10 mouse cellular contexts compared by ENCODE assay signal in the genomic region with DNA sequence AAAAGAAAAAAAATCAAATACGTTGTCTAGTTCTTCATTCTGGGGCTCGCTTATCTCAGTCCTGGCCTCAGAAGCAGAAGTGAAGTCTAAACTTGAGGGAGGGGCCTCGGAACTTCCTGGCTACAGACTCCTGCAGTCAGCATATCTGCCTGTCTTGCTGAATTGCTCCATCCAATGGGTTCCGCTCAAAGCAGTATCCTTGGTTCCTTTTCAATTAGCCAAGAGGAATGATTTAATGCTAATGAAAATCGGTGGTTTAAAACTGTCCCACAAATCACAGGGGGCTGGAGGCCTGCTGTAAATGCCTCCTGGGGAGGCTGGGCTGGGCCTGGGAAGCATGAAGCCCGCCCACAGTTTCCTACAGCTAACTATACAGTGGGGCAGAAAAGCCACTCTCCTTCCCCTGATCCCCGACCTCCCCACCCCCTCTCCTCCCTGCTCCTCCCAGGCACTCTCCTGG. TPM values are rescaled to one million over a fixed set of nuclear protein-coding genes. Genes with fewer than 3 reads are reported as not detected.
DNase-seq lines count a peak whose midpoint lies in the region; ATAC-seq and TF ChIP-seq lines count a peak whose summit lies in the region.
"Had no signal": no experiment of that assay in that cellular context is flagged by ENCODE, and none has a peak within 500 bp of the region (broad histone marks: within the 10 kb centered on the region; RNA-seq: fewer than 3 reads in every experiment).

No protein-coding gene starts in this region.

- WGBS in forebrain, postnatal 0 days = 14% methylated on average over 7 of the region's 7 CpGs
- WGBS in forebrain, embryonic 10.5 days = 14% methylated on average over 7 of the region's 7 CpGs
- WGBS in lung, embryonic 15.5 days = 16% methylated on average over 7 of the region's 7 CpGs

- H3K36me3 ChIP-seq in forebrain, postnatal 0 days (ENCODE audit: insufficient read depth) = no peaks in the 10 kb centered on the region
- H3K36me3 ChIP-seq in forebrain, embryonic 10.5 days (replicated peaks) = no peaks in the 10 kb centered on the region
- H3K36me3 ChIP-seq in lung, embryonic 15.5 days = no peaks in the 10 kb centered on the region
- H3K36me3 ChIP-seq: limb, embryonic 13.5 days had no signal

- no peak overlapping the region for H3K9ac ChIP-seq in forebrain, postnatal 0 days
- no peak overlapping the region for H3K9ac ChIP-seq in lung, embryonic 15.5 days
- H3K9ac ChIP-seq: limb, embryonic 13.5 days had no signal

- peak; percentile 11; the same call in 1 of the 2 replicates for ATAC-seq in forebrain, postnatal 0 days
- peak; percentile 56 for ATAC-seq in lung, embryonic 15.5 days (ENCODE audit: borderline replicate concordance, extremely low read depth, low FRiP score, low TSS enrichment)

- H3K9me3 ChIP-seq in forebrain, postnatal 0 days (ENCODE audit: low read length) = no peaks in the 10 kb centered on the region
- no peaks in the 10 kb centered on the region for H3K9me3 ChIP-seq in forebrain, embryonic 10.5 days
- H3K9me3 ChIP-seq in lung, embryonic 15.5 days = no peaks in the 10 kb centered on the region
- H3K9me3 ChIP-seq: limb, embryonic 13.5 days had no signal

- DNase-seq in forebrain, postnatal 0 days = no peak
- no peak for DNase-seq in forebrain, embryonic 10.5 days (ENCODE audit: extremely low spot score, low spot score)
- DNase-seq in 416B (ENCODE audit: low read depth) (peak; percentile 47), adipocyte (ENCODE audit: low spot score) (no peak)
- DNase-seq in embryo, embryonic 11 days = peak; percentile 48
- no peak for DNase-seq in adrenal gland, postnatal 4 days (ENCODE audit: low spot score in 2 of 2)
- no peak for DNase-seq in layer of hippocampus, adult 8-10 months (ENCODE audit: low spot score in 2 of 2)
- DNase-seq: cerebellum, adult 8-10 months had no signal

- H3K4me2 ChIP-seq in forebrain, postnatal 0 days (ENCODE audit: low read depth) = no peak overlapping the region
- H3K4me2 ChIP-seq in lung, embryonic 15.5 days = no peak overlapping the region
- H3K4me2 ChIP-seq: limb, embryonic 13.5 days had no signal

- H3K4me1 ChIP-seq in forebrain, postnatal 0 days (ENCODE audit: insufficient read depth) = peaks cover 14% of the 10 kb centered on the region; the same call in 1 of the 2 replicates
- H3K4me1 ChIP-seq in forebrain, embryonic 10.5 days = peaks cover 35% of the 10 kb centered on the region
- peaks cover 21% of the 10 kb centered on the region for H3K4me1 ChIP-seq in lung, embryonic 15.5 days

- no peak for TF ChIP-seq CTCF in forebrain, postnatal 0 days (IDR thresholded peaks at IDR 0.05; ENCODE audit: low read depth)

- H3K27ac ChIP-seq in forebrain, postnatal 0 days (ENCODE audit: low read depth, low read length) = no peak overlapping the region
- H3K27ac ChIP-seq in forebrain, embryonic 10.5 days = no peak overlapping the region
- no peak overlapping the region for H3K27ac ChIP-seq in lung, embryonic 15.5 days
- H3K27ac ChIP-seq: limb, embryonic 13.5 days had no signal

- no peak overlapping the region for H3K4me3 ChIP-seq in forebrain, postnatal 0 days (ENCODE audit: low read depth, low read length)
- no peak overlapping the region for H3K4me3 ChIP-seq in forebrain, embryonic 10.5 days
- no peak overlapping the region for H3K4me3 ChIP-seq in lung, embryonic 15.5 days
- H3K4me3 ChIP-seq: limb, embryonic 13.5 days had no signal

- H3K27me3 ChIP-seq in forebrain, postnatal 0 days (ENCODE audit: insufficient read depth, low read length) = no peaks in the 10 kb centered on the region
- peaks cover 4% of the 10 kb centered on the region; the same call in 1 of the 2 replicates for H3K27me3 ChIP-seq in forebrain, embryonic 10.5 days (ENCODE audit: poor library complexity, severe bottlenecking)
- no peaks in the 10 kb centered on the region for H3K27me3 ChIP-seq in lung, embryonic 15.5 days
- H3K27me3 ChIP-seq: limb, embryonic 13.5 days had no signal

RNA-seq across cellular contexts. Expression of a gene that starts 12.9 kb away (rescaled TPM):
- 67.9 and 85.8 TPM in 2 replicates for total RNA-seq in forebrain, postnatal 0 days (2014; rRNA removed)
- polyA plus RNA-seq in forebrain, postnatal 0 days (2015; fragmentation: Nextera tagmentation; extraction: Ambion mirVana) = 19.7 and 35.5 TPM in 2 replicates
- 25.3 and 28.4 TPM in 2 replicates for polyA plus RNA-seq in forebrain, embryonic 10.5 days (2016; fragmentation: Nextera tagmentation; extraction: Ambion mirVana)
- polyA plus RNA-seq in lung, embryonic 15.5 days (2015; fragmentation: Nextera tagmentation; extraction: Ambion mirVana) = 10.7 and 11.6 TPM in 2 replicates
- 10 to 100 TPM; 37.2 to 41.6 TPM for total RNA-seq in adrenal gland, postnatal 4 days (2021)
- total RNA-seq in layer of hippocampus, adult 8-10 months (2022) = 10 to 100 TPM; 55.8 to 63.3 (median 59.9) TPM

Comparison
In these comparisons a context has a peak if more than half of its experiments do, and no peak if none do; other contexts are left out.
1. DNase-seq: peak in 416B (single experiment) and embryo, embryonic 11 days (single experiment); none in forebrain, postnatal 0 days (single experiment), forebrain, embryonic 10.5 days (single experiment), adipocyte (single experiment), adrenal gland, postnatal 4 days (0 of 2) and layer of hippocampus, adult 8-10 months (0 of 2).